Mouse (Mus musculus) v-Abl transformed pro-B cells (cell line): ENCODE measurements around the gene Sdk2.

Source experiments
- in situ Hi-C, 2 experiments: fragments of 400-800 bp; cut with MboI; formaldehyde crosslinking; loops; one replicate each; pipeline ENCODE4 v1.15.1; 2025; ENCODE audit not compliant: unreplicated experiment in 2 of 2

Sdk2 gene

GRCm38 (mm10) chr11:113726994-113727888 is 339.6 kb downstream of the Sdk2 start:
- in situ Hi-C loops, result no loop called here
